Mouse (Mus musculus) heart, embryonic 14.5 days (tissue): ENCODE measurements around the gene Pnpla2. TPM values are rescaled to one million over a fixed set of nuclear protein-coding genes. Genes with fewer than 3 reads are reported as not detected.
A peak's percentile ranks its signal among the peaks of the same experiment; 100 is the strongest.

ENCODE experiments used
- ATAC-seq: fragments of 200-750 bp; cut with Nextera tagmentation; 2 replicates; pipeline ENCODE4 v1.8.0; 2017; ENCODE audit warnings: low read depth, moderate TSS enrichment; ENCODE audit not compliant: insufficient number of reproducible peaks, insufficient read depth, low FRiP score
- H3K27ac ChIP-seq, 2 experiments: fragments of 200-500 bp in 1 of 2; fragments of 300-500 bp in 1 of 2; sonication (generic) in 1 of 2; replicated peaks in 1 of 2; 2 replicates each; pipeline ENCODE4 v1.5.1; 2012 to 2014; ENCODE audit warnings: low read depth in 2 of 2, low read length in 2 of 2, control low read depth in 1 of 2, mild to moderate bottlenecking in 1 of 2, mixed read lengths in 1 of 2; ENCODE audit not compliant: control insufficient read depth in 1 of 2, insufficient read depth in 1 of 2
- H3K27me3 ChIP-seq: fragments of 300-500 bp; sonication (generic); 2 replicates; pipeline ENCODE4 v1.6.1; 2014; ENCODE audit warnings: mild to moderate bottlenecking, low read length, control low read depth; ENCODE audit not compliant: control insufficient read depth, insufficient read depth
- H3K36me3 ChIP-seq: fragments of 300-500 bp; sonication (generic); 2 replicates; pipeline ENCODE4 v1.6.1; 2014; ENCODE audit warnings: mild to moderate bottlenecking, control low read depth, low read length, mixed read lengths; ENCODE audit not compliant: control insufficient read depth, insufficient read depth
- H3K4me1 ChIP-seq, 2 experiments: fragments of 200-500 bp in 1 of 2; fragments of 300-500 bp in 1 of 2; sonication (generic) in 1 of 2; 2 replicates each; pipeline ENCODE4 v1.6.1; 2012 to 2014; ENCODE audit warnings: low read length in 2 of 2, control low read depth in 1 of 2, mixed read lengths in 1 of 2; ENCODE audit not compliant: control insufficient read depth in 2 of 2, insufficient read depth in 2 of 2
- H3K4me2 ChIP-seq: fragments of 300-500 bp; sonication (generic); 2 replicates; pipeline ENCODE4 v1.6.1; 2014; ENCODE audit warnings: mild to moderate bottlenecking, low read length
- H3K4me3 ChIP-seq, 2 experiments: fragments of 200-500 bp in 1 of 2; fragments of 300-500 bp in 1 of 2; sonication (generic) in 1 of 2; 2 replicates each; pipeline ENCODE4 v1.5.1; 2012 to 2014; ENCODE audit warnings: low read length in 2 of 2, mild to moderate bottlenecking in 2 of 2, control low read depth in 1 of 2, low read depth in 1 of 2, moderate library complexity in 1 of 2; ENCODE audit not compliant: control insufficient read depth in 1 of 2, insufficient read depth in 1 of 2
- H3K9ac ChIP-seq: fragments of 300-500 bp; sonication (generic); 2 replicates; pipeline ENCODE4 v1.6.1; 2014; ENCODE audit warnings: mild to moderate bottlenecking, low read length
- H3K9me3 ChIP-seq: fragments of 300-500 bp; sonication (generic); 2 replicates; pipeline ENCODE4 v1.6.1; 2016; ENCODE audit warnings: low read length, control low read depth; ENCODE audit not compliant: control insufficient read depth
- WGBS: fragments of 180-500 bp; shearing (Covaris S2); extraction: QIAGEN DNeasy Blood & Tissue Kit; methylation state at CpG from one replicate; pipeline ENCODE4 v1.1.7; 2014; 5-methylcytosine and 5-hydroxymethylcytosine counted together
- polyA plus RNA-seq: library from polyadenylated mRNA; unstranded; fragments of >200 nt; fragmentation: Nextera tagmentation; extraction: Ambion mirVana; gene quantifications from 2 replicates; pipeline ENCODE4 v1.2.1, GENCODE M21; 2014

The Pnpla2 gene
- polyA plus RNA-seq, 1 experiment from 2014 or later: 49.0 TPM

GRCm38 (mm10) chr7:141436523-141436892 lies 18.5 kb upstream of the Pnpla2 start:
- no peak overlapping the region for H3K27ac ChIP-seq
- no peaks in the 10 kb centered on the region for H3K27me3 ChIP-seq
- no peak for ATAC-seq
- no peaks in the 10 kb centered on the region for H3K9me3 ChIP-seq
- 59% methylated on average over 2 of the region's 2 CpGs for WGBS
- peak overlapping the region; percentile 83 for H3K9ac ChIP-seq
- H3K4me1 ChIP-seq: peaks cover 24 to 33% of the 10 kb centered on the region in 2 experiments
- peaks cover 50% of the 10 kb centered on the region for H3K36me3 ChIP-seq
- H3K4me2 ChIP-seq: peak overlapping the region; percentile 92
- H3K4me3 ChIP-seq: peak overlapping the region; percentile 71 to 96; a peak in 3 of 4 replicates

GRCm38 (mm10) chr7:141437178-141438120 lies 17.5 kb upstream of the Pnpla2 start, which contains the start of gene Slc25a22:
Slc25a22 (minus strand) TSS chr7:141437892.
- peak within 1 kb of the TSS; percentile 34 to 63; a peak in 2 of 4 replicates for H3K27ac ChIP-seq
- H3K4me2 ChIP-seq: peak within 1 kb of the TSS; percentile 92
- H3K9me3 ChIP-seq: no peaks in the 10 kb centered on the region
- peak within 1 kb of the TSS; percentile 71 to 96 for H3K4me3 ChIP-seq
- no peaks in the 10 kb centered on the region for H3K27me3 ChIP-seq
- 5% methylated on average over 53 of the region's 53 CpGs for WGBS
- H3K4me1 ChIP-seq: peaks cover 24 to 37% of the 10 kb centered on the region in 2 experiments
- peak; percentile 65 for ATAC-seq
- peaks cover 42% of the 10 kb centered on the region for H3K36me3 ChIP-seq
- H3K9ac ChIP-seq: peak within 1 kb of the TSS; percentile 83

- 89% methylated on average over 12 of the region's 12 CpGs for WGBS
- peaks cover 33 to 46% of the 10 kb centered on the region in 2 experiments for H3K4me1 ChIP-seq
- H3K4me3 ChIP-seq: no peak overlapping the region
- no peak overlapping the region for H3K4me2 ChIP-seq
- no peaks in the 10 kb centered on the region for H3K9me3 ChIP-seq
- H3K27ac ChIP-seq: no peak overlapping the region
- H3K27me3 ChIP-seq: no peaks in the 10 kb centered on the region
- H3K36me3 ChIP-seq: peaks cover 37% of the 10 kb centered on the region
- no peak for ATAC-seq
- no peak overlapping the region for H3K9ac ChIP-seq
These were observed 16.6 kb upstream of the Pnpla2 start for GRCm38 (mm10) chr7:141438201-141438968.

GRCm38 (mm10) chr7:141439140-141439679 lies 15.8 kb upstream of the Pnpla2 start:
- Histone ChIP-seq H3K4me1 (peaks cover 33 to 42% of the 10 kb centered on the region in 2 experiments), H3K9me3 (no peaks in the 10 kb centered on the region)

GRCm38 (mm10) chr7:141439811-141440210 lies 15.2 kb upstream of the Pnpla2 start:
- ATAC-seq: no peak
- H3K36me3 ChIP-seq: peaks cover 32% of the 10 kb centered on the region
- 95% methylated on average over 11 of the region's 11 CpGs for WGBS
- peaks cover 28 to 36% of the 10 kb centered on the region in 2 experiments for H3K4me1 ChIP-seq
- H3K4me2 ChIP-seq: no peak overlapping the region
- no peaks in the 10 kb centered on the region for H3K27me3 ChIP-seq
- H3K4me3 ChIP-seq: no peak overlapping the region
- no peak overlapping the region for H3K27ac ChIP-seq
- H3K9ac ChIP-seq: no peak overlapping the region
- no peaks in the 10 kb centered on the region for H3K9me3 ChIP-seq

More at GRCm38 (mm10) chr7:141439140-141439679, 15.8 kb upstream of the Pnpla2 start:
- ATAC-seq: no peak
- Histone ChIP-seq H3K4me2 (no peak overlapping the region), H3K4me3 (no peak overlapping the region), H3K27me3 (no peaks in the 10 kb centered on the region), H3K27ac (no peak overlapping the region), H3K36me3 (peaks cover 32% of the 10 kb centered on the region), H3K9ac (no peak overlapping the region)
- 92% methylated on average over 10 of the region's 10 CpGs for WGBS

- Histone ChIP-seq H3K36me3 (peaks cover 32% of the 10 kb centered on the region), H3K9ac (no peak overlapping the region), H3K4me3 (no peak overlapping the region), H3K9me3 (no peaks in the 10 kb centered on the region), H3K4me1 (peaks cover 24 to 28% of the 10 kb centered on the region in 2 experiments), H3K27ac (no peak overlapping the region), H3K27me3 (no peaks in the 10 kb centered on the region), H3K4me2 (no peak overlapping the region)
- no peak for ATAC-seq
- 17% methylated on average over 6 of the region's 6 CpGs for WGBS
These were observed 14.4 kb upstream of the Pnpla2 start for GRCm38 (mm10) chr7:141440613-141441012.

- H3K4me2 ChIP-seq: no peak overlapping the region
- 95% methylated on average over 9 of the region's 9 CpGs for WGBS
- no peak for ATAC-seq
These were observed 13.5 kb upstream of the Pnpla2 start for GRCm38 (mm10) chr7:141441460-141441859.

More at GRCm38 (mm10) chr7:141441460-141441859, 13.5 kb upstream of the Pnpla2 start:
- H3K27ac ChIP-seq: no peak overlapping the region
- no peak overlapping the region for H3K9ac ChIP-seq
- no peak overlapping the region for H3K4me3 ChIP-seq
- peaks cover 32% of the 10 kb centered on the region for H3K36me3 ChIP-seq
- peaks cover 22 to 25% of the 10 kb centered on the region in 2 experiments for H3K4me1 ChIP-seq
- no peaks in the 10 kb centered on the region for H3K27me3 ChIP-seq
- H3K9me3 ChIP-seq: no peaks in the 10 kb centered on the region
